Comparison of ENCODE assay signal across 1 mouse cellular context in the genomic region with DNA sequence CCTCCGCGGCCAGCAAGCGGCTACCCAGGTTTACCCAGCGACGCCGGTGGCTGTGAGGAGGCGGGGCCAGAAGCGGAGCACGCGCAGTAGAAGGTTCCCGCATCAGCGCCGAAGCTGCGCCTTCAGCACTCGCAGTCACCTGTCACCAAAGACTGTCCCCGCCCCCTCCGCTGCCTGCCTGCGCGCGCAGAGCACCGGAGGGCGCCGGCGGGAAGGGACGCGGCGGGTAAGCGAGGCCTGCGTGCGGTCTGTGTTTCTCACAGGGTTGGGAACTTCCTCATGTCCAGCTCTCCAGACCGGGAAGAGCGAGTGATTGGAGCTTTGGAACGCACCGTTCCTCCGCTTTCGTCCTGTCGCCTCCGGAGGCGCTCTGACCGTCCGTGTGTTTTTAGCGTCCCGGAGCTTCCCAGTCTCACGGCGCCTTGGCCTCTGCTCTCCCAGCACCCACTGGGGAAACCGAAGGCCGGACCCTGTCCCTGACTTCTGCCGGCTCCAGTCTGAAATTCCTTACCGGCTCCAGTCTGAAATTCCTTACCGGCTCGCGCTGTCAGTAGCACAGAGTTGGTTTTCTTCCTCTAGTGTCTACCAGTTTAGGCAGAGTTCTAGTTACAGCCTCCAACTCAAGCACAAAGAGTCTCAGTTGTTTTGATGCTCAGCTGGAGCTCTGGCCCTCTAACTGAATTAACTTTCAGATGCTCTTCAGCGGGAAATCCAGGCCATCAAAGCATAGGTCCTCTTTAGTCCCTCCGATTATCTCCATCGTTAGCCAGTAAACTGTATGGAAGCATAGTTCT.
TF ChIP-seq lines count a peak whose summit lies in the region.

A gene (plus strand): TSS at position 125 of the 794 bp plus-strand sequence.

TF ChIP-seq in myocyte, 11 proteins besides CTCF, POLR2A, EP300 and RAD21 (continued from another document):
- TF ChIP-seq TCF12 (IDR thresholded peaks at IDR 0.05; ENCODE audit: insufficient read depth, poor library complexity, severe bottlenecking) (no peak), MYOD1 (IDR thresholded peaks at IDR 0.05; ENCODE audit: control insufficient read depth in 1 of 3, insufficient read length in 2 of 3, low read depth in 2 of 3) (peak in 2 of 3 experiments; percentile 74 to 91), E2F4 (IDR thresholded peaks at IDR 0.05; ENCODE audit: insufficient read depth) (peak; percentile 53)
